Mouse (Mus musculus) heart, embryonic 13.5 days (tissue): ENCODE measurements around the gene Ninj2. TPM values are rescaled to one million over a fixed set of nuclear protein-coding genes. Genes with fewer than 3 reads are reported as not detected.

Experiments used
- ATAC-seq: fragments of 200-750 bp; cut with Nextera tagmentation; 2 replicates; pipeline ENCODE4 v1.8.0; 2017; ENCODE audit warnings: moderate TSS enrichment; ENCODE audit not compliant: insufficient number of reproducible peaks, low FRiP score, low TSS enrichment; ENCODE audit errors: extremely low read depth
- H3K27ac ChIP-seq: fragments of 300-500 bp; sonication (generic); replicated peaks from 2 replicates; pipeline ENCODE4 v1.5.1; 2015; ENCODE audit warnings: moderate library complexity, mild to moderate bottlenecking, inconsistent platforms
- H3K27me3 ChIP-seq: fragments of 300-500 bp; sonication (generic); replicated peaks from 2 replicates; pipeline ENCODE4 v1.6.1; 2015; ENCODE audit warnings: mild to moderate bottlenecking, inconsistent platforms
- H3K36me3 ChIP-seq: fragments of 300-500 bp; sonication (generic); 2 replicates; pipeline ENCODE4 v1.6.1; 2015; ENCODE audit warnings: mild to moderate bottlenecking, inconsistent platforms
- H3K4me1 ChIP-seq: fragments of 300-500 bp; sonication (generic); 2 replicates; pipeline ENCODE4 v1.6.1; 2015; ENCODE audit warnings: inconsistent platforms
- H3K4me2 ChIP-seq: fragments of 300-500 bp; sonication (generic); 2 replicates; pipeline ENCODE4 v1.6.1; 2015; ENCODE audit warnings: inconsistent platforms, mild to moderate bottlenecking, moderate library complexity
- H3K4me3 ChIP-seq: fragments of 300-500 bp; sonication (generic); 2 replicates; pipeline ENCODE4 v1.5.1; 2015; ENCODE audit warnings: moderate library complexity, mild to moderate bottlenecking, inconsistent platforms
- H3K9ac ChIP-seq: fragments of 300-500 bp; sonication (generic); 2 replicates; pipeline ENCODE4 v1.6.1; 2015; ENCODE audit warnings: inconsistent platforms, mild to moderate bottlenecking, moderate library complexity
- H3K9me3 ChIP-seq: fragments of 300-500 bp; sonication (generic); 2 replicates; pipeline ENCODE4 v1.6.1; 2016; ENCODE audit warnings: inconsistent platforms
- WGBS: fragments of 180-500 bp; shearing (Covaris S2); methylation state at CpG from one replicate; pipeline ENCODE4 v1.1.7; 2015; ENCODE audit warnings: mixed read lengths; 5-methylcytosine and 5-hydroxymethylcytosine counted together
- polyA plus RNA-seq: library from polyadenylated mRNA; unstranded; fragments of >200 nt; fragmentation: Nextera tagmentation; extraction: Ambion mirVana; gene quantifications from 2 replicates; pipeline ENCODE4 v1.2.1, GENCODE M21; 2015

Ninj2 gene
- polyA plus RNA-seq, 1 experiment from 2014 or later = not detected

GRCm38 (mm10) chr6:120155510-120155909, 62.4 kb downstream of the Ninj2 start:
- no peak overlapping the region for H3K4me3 ChIP-seq
- peaks cover 53% of the 10 kb centered on the region for H3K4me1 ChIP-seq
- no peak overlapping the region for H3K4me2 ChIP-seq
- no peak for ATAC-seq
- H3K36me3 ChIP-seq = no peaks in the 10 kb centered on the region
- no peak overlapping the region for H3K9ac ChIP-seq
- H3K27me3 ChIP-seq = no peaks in the 10 kb centered on the region
- no peak overlapping the region for H3K27ac ChIP-seq
- whole genome bisulfite sequencing = 68% methylated on average over 4 of the region's 4 CpGs
- H3K9me3 ChIP-seq = no peaks in the 10 kb centered on the region

- Histone ChIP-seq H3K9ac (no peak overlapping the region), H3K4me1 (peaks cover 49% of the 10 kb centered on the region), H3K27ac (no peak overlapping the region), H3K4me2 (no peak overlapping the region), H3K4me3 (no peak overlapping the region), H3K36me3 (no peaks in the 10 kb centered on the region), H3K9me3 (no peaks in the 10 kb centered on the region), H3K27me3 (no peaks in the 10 kb centered on the region)
- 68% methylated on average over 6 of the region's 6 CpGs for WGBS
- ATAC-seq = no peak
Measured at GRCm38 (mm10) chr6:120157479-120157878, 64.3 kb downstream of the Ninj2 start.

GRCm38 (mm10) chr6:120159133-120159901, 66.2 kb downstream of the Ninj2 start:
- Histone ChIP-seq H3K36me3 (no peaks in the 10 kb centered on the region), H3K4me2 (peak overlapping the region; percentile 31; the same call in 1 of the 2 replicates), H3K4me3 (no peak overlapping the region), H3K27me3 (no peaks in the 10 kb centered on the region), H3K4me1 (peaks cover 46% of the 10 kb centered on the region), H3K9me3 (no peaks in the 10 kb centered on the region), H3K27ac (peak overlapping the region; percentile 88), H3K9ac (peak overlapping the region; percentile 63)
- ATAC-seq = peak; percentile 40; the same call in 1 of the 2 replicates
- 37% methylated on average over 9 of the region's 9 CpGs for WGBS

- Histone ChIP-seq H3K4me1 (peaks cover 42% of the 10 kb centered on the region), H3K4me3 (no peak overlapping the region), H3K27ac (no peak overlapping the region), H3K9ac (no peak overlapping the region), H3K36me3 (no peaks in the 10 kb centered on the region), H3K9me3 (no peaks in the 10 kb centered on the region), H3K4me2 (no peak overlapping the region), H3K27me3 (no peaks in the 10 kb centered on the region)
- 58% methylated on average over 6 of the region's 6 CpGs for WGBS
- ATAC-seq = no peak
Measured at GRCm38 (mm10) chr6:120162928-120163327, 69.8 kb downstream of the Ninj2 start.

- no peak for ATAC-seq
- H3K9ac ChIP-seq = no peak overlapping the region
- H3K4me1 ChIP-seq = peaks cover 27% of the 10 kb centered on the region
- no peaks in the 10 kb centered on the region for H3K9me3 ChIP-seq
- no peaks in the 10 kb centered on the region for H3K27me3 ChIP-seq
- no peaks in the 10 kb centered on the region for H3K36me3 ChIP-seq
- H3K4me2 ChIP-seq = no peak overlapping the region
- H3K27ac ChIP-seq = no peak overlapping the region
- whole genome bisulfite sequencing = 79% methylated on average over 4 of the region's 4 CpGs
- H3K4me3 ChIP-seq = no peak overlapping the region
Measured at GRCm38 (mm10) chr6:120164765-120165164, 71.6 kb downstream of the Ninj2 start.

GRCm38 (mm10) chr6:120167574-120167973, 74.4 kb downstream of the Ninj2 start:
- Histone ChIP-seq H3K4me3 (no peak overlapping the region), H3K9ac (no peak overlapping the region), H3K4me2 (no peak overlapping the region), H3K27me3 (no peaks in the 10 kb centered on the region), H3K4me1 (peaks cover 16% of the 10 kb centered on the region), H3K36me3 (no peaks in the 10 kb centered on the region), H3K27ac (peak overlapping the region; percentile 12; the same call in 1 of the 2 replicates), H3K9me3 (no peaks in the 10 kb centered on the region)
- no peak for ATAC-seq
- 31% methylated on average over 4 of the region's 4 CpGs for WGBS

GRCm38 (mm10) chr6:120172294-120173017, 79.3 kb downstream of the Ninj2 start:
- Histone ChIP-seq H3K36me3 (no peaks in the 10 kb centered on the region), H3K27me3 (no peaks in the 10 kb centered on the region), H3K4me3 (no peak overlapping the region), H3K4me2 (no peak overlapping the region), H3K9me3 (no peaks in the 10 kb centered on the region), H3K27ac (no peak overlapping the region), H3K4me1 (peaks cover 50% of the 10 kb centered on the region), H3K9ac (no peak overlapping the region)
- 76% methylated on average over 8 of the region's 8 CpGs for WGBS
- no peak for ATAC-seq

GRCm38 (mm10) chr6:120174028-120174601, 81.0 kb downstream of the Ninj2 start:
- H3K4me1 ChIP-seq = peaks cover 51% of the 10 kb centered on the region
- peak overlapping the region; percentile 94 for H3K27ac ChIP-seq
- peak overlapping the region; percentile 29 for H3K9ac ChIP-seq
- WGBS = 55% methylated on average over 6 of the region's 6 CpGs
- ATAC-seq = no peak
- H3K9me3 ChIP-seq = no peaks in the 10 kb centered on the region
- peak overlapping the region; percentile 28 for H3K4me2 ChIP-seq
- no peaks in the 10 kb centered on the region for H3K36me3 ChIP-seq
- no peak overlapping the region for H3K4me3 ChIP-seq
- H3K27me3 ChIP-seq = no peaks in the 10 kb centered on the region

GRCm38 (mm10) chr6:120174602-120175115, 81.5 kb downstream of the Ninj2 start:
- Histone ChIP-seq H3K4me3 (no peak overlapping the region), H3K9me3 (no peaks in the 10 kb centered on the region), H3K36me3 (no peaks in the 10 kb centered on the region), H3K9ac (0 out of 2 replicates have a peak overlapping the region, but pooled peaks have one; percentile 29), H3K27ac (peak overlapping the region; percentile 94), H3K4me1 (peaks cover 56% of the 10 kb centered on the region), H3K4me2 (peak overlapping the region; percentile 28; the same call in 1 of the 2 replicates), H3K27me3 (no peaks in the 10 kb centered on the region)
- peak; percentile 88 for ATAC-seq
- WGBS = 12% methylated on average over 7 of the region's 7 CpGs

GRCm38 (mm10) chr6:120175650-120176049, 82.5 kb downstream of the Ninj2 start:
- Histone ChIP-seq H3K4me1 (peaks cover 66% of the 10 kb centered on the region), H3K36me3 (no peaks in the 10 kb centered on the region), H3K27ac (peak overlapping the region; percentile 94), H3K27me3 (no peaks in the 10 kb centered on the region), H3K4me3 (no peak overlapping the region), H3K9me3 (no peaks in the 10 kb centered on the region), H3K9ac (no peak overlapping the region), H3K4me2 (peak overlapping the region; percentile 28; the same call in 1 of the 2 replicates)
- WGBS = 86% methylated on average over 4 of the region's 4 CpGs
- no peak for ATAC-seq

- peaks cover 66% of the 10 kb centered on the region for H3K4me1 ChIP-seq
- H3K9me3 ChIP-seq = no peaks in the 10 kb centered on the region
- H3K36me3 ChIP-seq = no peaks in the 10 kb centered on the region
- peak overlapping the region; percentile 25 for H3K27ac ChIP-seq
- WGBS = 81% methylated on average over 6 of the region's 6 CpGs
- H3K27me3 ChIP-seq = no peaks in the 10 kb centered on the region
- no peak for ATAC-seq
- no peak overlapping the region for H3K4me2 ChIP-seq
- H3K9ac ChIP-seq = no peak overlapping the region
- no peak overlapping the region for H3K4me3 ChIP-seq
Measured at GRCm38 (mm10) chr6:120179044-120179755, 86.0 kb downstream of the Ninj2 start.
